Mouse (Mus musculus) brain, embryonic 18.5 days (tissue): Measurements from ENCODE around the gene Arid3b.

Source experiments
- DNase-seq: peaks from one replicate; pipeline ENCODE4 v3.0.0-alpha.2; 2012; ENCODE audit warnings: low read depth, low spot score

Gene Arid3b

GRCm38 (mm10) chr9:57750901-57751300 lies 85.7 kb downstream of the Arid3b start:
- no peak for DNase-seq

DNA sequence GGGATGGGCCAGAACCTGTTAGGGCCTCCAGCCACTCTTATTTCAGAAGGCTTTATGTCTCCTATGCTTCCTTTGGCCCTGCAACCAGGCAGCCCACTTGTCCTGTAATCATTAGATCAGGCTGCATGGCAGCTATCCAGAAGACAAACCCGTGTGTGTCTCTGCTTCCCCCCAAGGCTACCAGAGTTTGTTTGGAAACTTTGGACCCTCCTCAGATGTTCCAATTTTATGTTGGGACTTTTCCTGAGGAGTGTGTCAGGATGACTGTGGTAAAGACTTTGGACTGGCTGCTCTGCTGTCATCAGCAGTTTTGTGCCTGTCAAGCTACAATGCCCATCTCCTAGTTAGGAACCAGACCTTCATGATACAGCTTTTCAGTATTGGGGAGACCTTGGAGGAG lies 87.8 kb downstream of the Arid3b start:
- no peak for DNase-seq

GRCm38 (mm10) chr9:57748137-57748536 lies 88.5 kb downstream of the Arid3b start:
- DNase-seq: no peak

- no peak for DNase-seq
Observed at GRCm38 (mm10) chr9:57747067-57747466, 89.5 kb downstream of the Arid3b start.

- DNase-seq: peak; percentile 32
Observed at GRCm38 (mm10) chr9:57744462-57745091, 92.0 kb downstream of the Arid3b start.
